Mouse (Mus musculus) hindbrain, embryonic 11.5 days (tissue): ENCODE results near the gene Chst11. TPM values are rescaled to one million over a fixed set of nuclear protein-coding genes. Genes with fewer than 3 reads are reported as not detected.

ENCODE experiments used
- ATAC-seq: fragments of 200-750 bp; cut with Nextera tagmentation; 2 replicates; pipeline ENCODE4 v1.8.0; 2017; ENCODE audit warnings: mild to moderate bottlenecking, moderate TSS enrichment, moderate library complexity; ENCODE audit not compliant: low FRiP score
- DNase-seq: peaks from one replicate; pipeline ENCODE4 v3.0.0-alpha.2; 2015; ENCODE audit warnings: low spot score
- H3K27ac ChIP-seq: fragments of 300-500 bp; sonication (generic); 2 replicates; pipeline ENCODE4 v1.5.1; 2014; ENCODE audit warnings: mild to moderate bottlenecking, low read depth, low read length
- H3K27me3 ChIP-seq: fragments of 300-500 bp; sonication (generic); 2 replicates; pipeline ENCODE4 v1.6.1; 2014; ENCODE audit warnings: mild to moderate bottlenecking, low read length, moderate library complexity, mixed read lengths; ENCODE audit not compliant: control insufficient read depth, insufficient read depth
- H3K36me3 ChIP-seq: fragments of 300-500 bp; sonication (generic); 2 replicates; pipeline ENCODE4 v1.6.1; 2014; ENCODE audit warnings: mild to moderate bottlenecking, low read length, moderate library complexity, mixed read lengths; ENCODE audit not compliant: control insufficient read depth, insufficient read depth
- H3K4me1 ChIP-seq: fragments of 300-500 bp; sonication (generic); replicated peaks from 2 replicates; pipeline ENCODE4 v1.6.1; 2014; ENCODE audit warnings: low read length, mixed read lengths; ENCODE audit not compliant: control insufficient read depth, insufficient read depth
- H3K4me2 ChIP-seq: fragments of 300-500 bp; sonication (generic); replicated peaks from 2 replicates; pipeline ENCODE4 v1.6.1; 2014; ENCODE audit warnings: mild to moderate bottlenecking, low read depth, low read length
- H3K4me3 ChIP-seq: fragments of 300-500 bp; sonication (generic); 2 replicates; pipeline ENCODE4 v1.5.1; 2014; ENCODE audit warnings: low read depth, low read length
- H3K9ac ChIP-seq: fragments of 300-500 bp; sonication (generic); 2 replicates; pipeline ENCODE4 v1.6.1; 2014; ENCODE audit warnings: low read depth, low read length
- H3K9me3 ChIP-seq: fragments of 300-500 bp; sonication (generic); 2 replicates; pipeline ENCODE4 v1.6.1; 2016; ENCODE audit warnings: low read length; ENCODE audit not compliant: control insufficient read depth
- WGBS: fragments of 180-500 bp; shearing (Covaris S2); extraction: QIAGEN DNeasy Blood & Tissue Kit; methylation state at CpG from one replicate; pipeline ENCODE4 v1.1.7; 2014; 5-methylcytosine and 5-hydroxymethylcytosine counted together
- polyA plus RNA-seq: library from polyadenylated mRNA; unstranded; fragments of >200 nt; fragmentation: Nextera tagmentation; extraction: Ambion mirVana; gene quantifications from 2 replicates; pipeline ENCODE4 v1.2.1, GENCODE M21; 2014

Chst11 gene
- polyA plus RNA-seq: 2.2 and 2.3 TPM in 2 replicates

DNA sequence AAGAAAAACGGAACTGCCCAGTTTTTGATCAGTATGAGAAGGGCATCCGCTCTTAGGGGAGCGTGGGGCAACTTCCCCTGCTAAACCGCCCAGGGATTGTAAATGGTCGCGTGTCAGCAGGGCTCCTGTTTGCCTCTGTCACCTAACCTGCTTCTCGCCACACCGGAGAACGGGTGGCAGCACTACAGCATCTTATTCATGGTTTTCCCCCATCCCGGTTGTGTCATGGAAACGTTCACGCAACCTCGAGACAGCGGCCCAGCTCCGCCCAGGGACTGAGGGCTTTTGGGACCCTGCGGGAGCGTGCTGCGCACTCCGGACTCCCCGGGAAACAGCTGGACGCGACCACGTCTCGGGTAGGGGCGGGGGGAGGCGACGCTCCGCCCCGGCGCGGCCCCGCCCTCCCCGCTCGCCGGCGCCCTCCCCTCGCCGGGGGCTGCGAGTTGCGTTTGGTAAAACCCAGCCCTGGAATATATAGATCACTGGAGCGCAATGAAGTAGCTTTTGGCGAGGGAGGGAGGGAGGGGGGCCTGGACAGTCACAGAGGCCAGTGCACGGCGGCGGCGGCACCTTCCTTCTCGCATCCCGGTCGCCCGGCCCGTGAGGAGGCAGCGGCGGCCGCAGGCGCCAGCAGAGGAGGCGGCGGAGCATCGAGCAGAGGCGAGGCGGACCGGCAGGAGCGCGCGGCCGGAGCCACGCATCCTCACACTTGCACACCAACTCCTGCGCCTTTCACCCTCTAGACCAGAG lies at the start of gene Chst11:
Chst11 (plus strand) TSS at position 549 of the 750 bp plus-strand sequence.
- H3K9me3 ChIP-seq: no peaks in the 10 kb centered on the region
- H3K4me2 ChIP-seq: peak within 1 kb of the TSS; percentile 84
- peak within 1 kb of the TSS; percentile 87 for H3K27ac ChIP-seq
- H3K36me3 ChIP-seq: no peaks in the 10 kb centered on the region
- H3K27me3 ChIP-seq: peaks cover 13% of the 10 kb centered on the region
- peak within 1 kb of the TSS; percentile 89 for H3K9ac ChIP-seq
- DNase-seq (peak; percentile 86), ATAC-seq (peak; percentile 93)
- WGBS: under 1% methylated on average over 53 of the region's 67 CpGs
- H3K4me1 ChIP-seq: peaks cover 9% of the 10 kb centered on the region
- peak within 1 kb of the TSS; percentile 80 for H3K4me3 ChIP-seq

DNA sequence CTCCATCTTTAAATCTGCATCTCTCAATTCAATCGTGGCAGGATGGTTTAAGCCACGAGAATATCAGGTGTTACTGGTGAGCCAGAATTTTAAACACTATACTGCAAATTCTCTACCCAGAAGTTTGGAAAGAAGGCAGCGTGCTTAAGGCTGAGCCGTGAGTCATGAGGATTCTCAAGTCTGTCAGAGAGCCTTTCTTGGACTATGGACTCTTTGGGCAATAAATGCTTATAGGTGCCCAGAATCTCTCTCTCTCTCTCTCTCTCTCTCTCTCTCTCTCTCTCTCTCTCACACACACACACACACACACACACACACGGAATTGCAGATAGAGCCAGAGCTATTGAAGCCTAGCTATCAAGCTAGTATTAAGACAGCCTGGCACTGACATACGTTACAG lies 49.5 kb upstream of the Chst11 start:
- no peaks in the 10 kb centered on the region for H3K9me3 ChIP-seq
- no peaks in the 10 kb centered on the region for H3K4me1 ChIP-seq
- ATAC-seq (no peak), DNase-seq (no peak)
- no peak overlapping the region for H3K9ac ChIP-seq
- 86% methylated on average over 6 of the region's 6 CpGs for WGBS
- no peaks in the 10 kb centered on the region for H3K27me3 ChIP-seq
- no peaks in the 10 kb centered on the region for H3K36me3 ChIP-seq
- no peak overlapping the region for H3K27ac ChIP-seq
- no peak overlapping the region for H3K4me2 ChIP-seq
- no peak overlapping the region for H3K4me3 ChIP-seq

DNA sequence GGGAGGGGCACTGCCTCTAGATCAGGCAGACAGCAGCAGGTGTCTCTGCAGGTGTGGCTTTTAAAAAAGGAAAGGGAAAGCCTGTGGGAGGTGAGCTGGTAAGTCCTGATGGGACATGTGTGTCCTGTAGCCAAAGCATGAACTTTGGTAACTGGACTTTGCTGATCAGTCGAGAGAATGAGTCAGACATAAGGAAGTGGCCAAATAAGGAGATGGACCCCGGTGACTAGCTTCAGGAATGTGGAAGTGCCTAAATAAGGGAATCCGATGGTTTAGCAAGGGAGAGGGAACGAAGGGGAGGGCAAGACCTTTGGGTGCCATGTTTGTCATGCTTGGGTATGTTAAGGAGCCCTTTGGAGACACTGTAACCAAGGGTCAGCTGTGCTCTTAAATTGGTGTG lies 31.9 kb upstream of the Chst11 start:
- Histone ChIP-seq H3K4me2 (no peak overlapping the region), H3K4me1 (no peaks in the 10 kb centered on the region), H3K27ac (no peak overlapping the region), H3K9ac (no peak overlapping the region), H3K36me3 (no peaks in the 10 kb centered on the region), H3K4me3 (no peak overlapping the region), H3K9me3 (no peaks in the 10 kb centered on the region), H3K27me3 (no peaks in the 10 kb centered on the region)
- ATAC-seq (no peak), DNase-seq (no peak)
- 91% methylated on average over 4 of the region's 4 CpGs for WGBS

DNA sequence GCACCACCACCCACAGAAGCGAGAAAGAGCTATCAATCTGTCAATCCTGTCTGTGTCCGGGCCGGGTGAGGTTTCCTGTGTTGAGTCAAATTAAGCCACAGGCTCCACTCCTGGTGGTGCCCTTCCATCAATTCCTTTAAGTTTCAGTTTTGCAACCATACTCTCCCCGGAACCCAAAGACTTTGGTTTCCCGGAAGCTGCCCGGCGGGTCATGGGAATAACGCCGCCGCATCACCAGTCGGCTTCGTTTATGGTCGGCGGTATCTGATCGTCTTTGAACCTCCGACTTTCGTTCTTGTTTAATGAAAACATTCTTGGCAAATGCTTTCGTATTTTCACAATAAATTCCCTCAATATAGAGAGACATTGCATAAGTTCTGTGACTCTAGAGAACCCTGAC lies 30.2 kb upstream of the Chst11 start:
- Histone ChIP-seq H3K9me3 (no peaks in the 10 kb centered on the region), H3K27ac (no peak overlapping the region), H3K9ac (no peak overlapping the region), H3K4me2 (no peak overlapping the region), H3K36me3 (no peaks in the 10 kb centered on the region), H3K4me1 (no peaks in the 10 kb centered on the region), H3K4me3 (no peak overlapping the region), H3K27me3 (no peaks in the 10 kb centered on the region)
- ATAC-seq (no peak), DNase-seq (peak; percentile 27)
- 97% methylated on average over 18 of the region's 18 CpGs for WGBS

DNA sequence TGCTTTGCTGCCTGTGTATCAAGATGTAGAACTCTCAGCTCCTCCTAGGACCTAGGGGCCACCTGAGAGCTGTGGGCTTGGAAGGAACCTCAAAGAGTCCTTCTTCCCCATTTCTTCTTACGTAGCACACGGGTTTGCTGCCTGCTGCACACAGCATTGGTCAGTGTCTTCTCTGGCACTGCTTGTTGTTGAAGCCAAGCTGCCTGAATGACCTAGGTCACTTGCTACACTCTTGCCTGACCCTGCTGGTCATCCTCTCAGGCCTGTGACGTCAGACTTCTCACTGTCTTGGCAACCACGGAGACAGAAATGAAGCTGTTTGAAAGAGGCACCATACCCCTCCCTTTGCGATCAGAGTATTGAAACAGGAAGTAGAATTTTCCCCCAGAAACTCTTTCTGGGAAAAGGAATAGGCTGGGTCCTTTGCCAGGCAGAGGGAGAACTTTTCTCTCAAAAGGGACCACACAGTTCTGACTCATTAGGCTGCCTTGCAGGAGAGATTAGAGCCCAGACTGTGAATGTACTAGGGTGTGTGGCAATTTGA lies 27.0 kb upstream of the Chst11 start:
- Histone ChIP-seq H3K4me1 (no peaks in the 10 kb centered on the region), H3K9me3 (no peaks in the 10 kb centered on the region), H3K36me3 (no peaks in the 10 kb centered on the region), H3K4me3 (no peak overlapping the region), H3K27me3 (no peaks in the 10 kb centered on the region), H3K9ac (no peak overlapping the region), H3K27ac (no peak overlapping the region), H3K4me2 (no peak overlapping the region)
- DNase-seq (no peak), ATAC-seq (no peak)
- WGBS: 73% methylated on average over 5 of the region's 5 CpGs

DNA sequence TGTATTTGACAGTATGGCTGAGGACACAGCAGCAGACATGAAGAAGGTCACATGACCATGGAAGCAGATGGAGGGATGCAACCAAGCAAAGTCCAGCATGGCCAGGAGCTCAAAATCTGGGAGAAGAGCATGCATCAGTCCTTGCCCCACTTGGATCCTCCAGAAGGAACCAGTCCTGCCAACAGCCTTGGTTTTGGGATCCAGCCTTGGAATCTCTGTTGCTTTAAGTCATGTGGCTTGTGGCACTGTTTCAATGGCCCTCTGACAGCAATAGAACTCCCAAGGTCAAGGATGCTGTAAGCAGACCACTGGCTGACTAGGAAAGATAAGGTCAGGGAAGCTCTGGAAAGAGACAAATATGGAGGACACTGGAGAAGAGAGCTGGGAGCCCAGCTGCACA lies 26.0 kb upstream of the Chst11 start:
- ATAC-seq (no peak), DNase-seq (no peak)
- Histone ChIP-seq H3K36me3 (no peaks in the 10 kb centered on the region), H3K27ac (no peak overlapping the region), H3K4me2 (no peak overlapping the region), H3K9me3 (no peaks in the 10 kb centered on the region), H3K4me3 (no peak overlapping the region), H3K9ac (no peak overlapping the region), H3K27me3 (no peaks in the 10 kb centered on the region), H3K4me1 (no peaks in the 10 kb centered on the region)

DNA sequence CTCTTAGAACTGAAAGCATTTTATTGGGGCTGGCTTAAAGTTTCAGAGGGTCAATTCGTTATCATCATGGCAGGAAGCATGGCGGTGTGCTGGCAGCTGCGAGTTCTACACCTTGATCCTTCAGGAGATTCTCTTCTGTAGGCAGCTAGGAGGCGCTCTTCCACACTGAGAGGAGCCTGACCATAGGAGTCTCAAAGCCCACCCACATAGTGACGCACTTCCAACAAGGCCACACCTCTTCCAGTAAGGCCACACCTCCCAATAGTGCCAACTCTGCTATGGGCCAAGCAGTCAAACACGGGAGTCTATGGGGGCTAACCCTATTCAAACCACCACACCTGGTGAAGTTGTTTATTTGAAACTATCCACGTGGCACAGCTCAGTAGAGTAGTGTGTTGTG lies 24.0 kb upstream of the Chst11 start:
- H3K4me3 ChIP-seq: no peak overlapping the region
- no peaks in the 10 kb centered on the region for H3K4me1 ChIP-seq
- H3K27me3 ChIP-seq: no peaks in the 10 kb centered on the region
- no peaks in the 10 kb centered on the region for H3K36me3 ChIP-seq
- WGBS: 44% methylated on average over 7 of the region's 7 CpGs
- ATAC-seq (no peak; the same call in 1 of the 2 replicates), DNase-seq (peak; percentile 26)
- H3K9ac ChIP-seq: no peak overlapping the region
- no peak overlapping the region for H3K27ac ChIP-seq
- H3K4me2 ChIP-seq: no peak overlapping the region
- no peaks in the 10 kb centered on the region for H3K9me3 ChIP-seq

DNA sequence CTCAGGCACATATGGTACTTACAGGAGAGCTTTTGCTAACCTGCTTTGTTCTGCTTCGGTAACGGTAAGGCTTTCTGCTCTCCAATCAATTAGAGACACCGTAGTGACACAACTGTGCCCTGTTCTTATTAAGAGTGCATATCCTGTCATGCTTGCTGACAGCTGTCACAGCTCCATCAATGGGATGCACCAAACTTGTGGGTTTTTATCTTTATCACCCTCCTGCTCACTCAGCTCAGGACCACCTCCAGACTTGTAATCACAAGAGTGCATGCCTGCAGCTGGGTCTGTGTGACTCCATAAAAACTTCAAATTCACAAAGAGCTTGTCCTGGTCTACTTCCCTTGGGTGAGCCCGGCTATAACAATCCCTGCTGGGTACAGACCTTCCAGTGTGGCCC lies 23.3 kb upstream of the Chst11 start:
- WGBS: 87% methylated on average over 4 of the region's 4 CpGs
- H3K4me2 ChIP-seq: no peak overlapping the region
- no peak overlapping the region for H3K4me3 ChIP-seq
- no peak overlapping the region for H3K27ac ChIP-seq
- H3K9me3 ChIP-seq: no peaks in the 10 kb centered on the region
- no peaks in the 10 kb centered on the region for H3K4me1 ChIP-seq
- H3K27me3 ChIP-seq: no peaks in the 10 kb centered on the region
- no peaks in the 10 kb centered on the region for H3K36me3 ChIP-seq
- H3K9ac ChIP-seq: no peak overlapping the region
- DNase-seq: no peak
- no peak for ATAC-seq

DNA sequence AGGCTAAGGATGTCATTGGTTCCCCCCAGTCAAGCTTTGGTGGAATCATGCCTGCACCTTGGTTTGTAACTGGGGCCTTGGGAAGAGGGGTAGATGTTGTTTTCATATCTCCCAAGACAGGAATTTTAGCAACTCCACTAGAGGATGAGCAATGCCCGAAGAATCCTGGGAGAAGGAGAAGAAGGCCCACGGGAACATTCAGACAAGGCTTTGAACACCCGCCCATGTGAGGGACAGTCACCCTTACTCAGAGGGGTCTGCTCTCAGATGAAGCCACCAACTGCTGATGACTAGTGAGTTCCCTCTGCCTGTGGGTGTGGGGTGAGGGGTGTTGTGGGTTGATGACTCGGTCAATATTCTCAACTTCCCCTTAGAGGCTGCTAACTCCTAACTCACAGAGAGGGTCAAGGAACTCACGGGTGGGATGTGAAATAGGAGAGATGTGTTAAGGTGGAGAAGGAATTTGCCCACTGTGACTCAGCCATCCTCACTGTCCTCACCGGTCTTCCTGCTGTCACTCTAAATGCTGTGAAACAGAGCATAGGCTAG lies 22.8 kb upstream of the Chst11 start:
- no peak for ATAC-seq
- no peak for DNase-seq
- 92% methylated on average over 6 of the region's 6 CpGs for WGBS

More for the DNA sequence above, 22.8 kb upstream of the Chst11 start:
- Histone ChIP-seq H3K9ac (no peak overlapping the region), H3K27me3 (no peaks in the 10 kb centered on the region), H3K4me3 (no peak overlapping the region), H3K4me1 (no peaks in the 10 kb centered on the region), H3K27ac (no peak overlapping the region), H3K9me3 (no peaks in the 10 kb centered on the region), H3K4me2 (no peak overlapping the region), H3K36me3 (no peaks in the 10 kb centered on the region)
